Mouse (Mus musculus) cerebellum, adult 11 months (tissue): ENCODE measurements at regions not wholly inside any gene's neighbourhood (a gene's known extent, or its start where the extent isn't known, plus 50 kb on each side); places are given as distances from the start of the nearest gene placed in this dataset.

Experiments used
- DNase-seq: peaks from one replicate; pipeline ENCODE4 v3.0.0; 2022

- DNase-seq, result no peak
These were observed 80.9 kb upstream of the Nckap5 start for GRCm38 (mm10) chr1:126911277-126912060.

- DNase-seq, result no peak
These were observed 76.8 kb upstream of the Nckap5 start for GRCm38 (mm10) chr1:126907417-126907816.

GRCm38 (mm10) chr1:126898484-126898883 is 67.9 kb upstream of the Nckap5 start:
- DNase-seq, result no peak

- DNase-seq, result no peak
These were observed 66.3 kb upstream of the Nckap5 start for GRCm38 (mm10) chr1:126896895-126897294.

- no peak for DNase-seq
These were observed 50.2 kb upstream of the Nckap5 start for GRCm38 (mm10) chr1:126880801-126881200.
